Mouse (Mus musculus) gastrocnemius, adult 8-10 months (tissue): Measurements from ENCODE around the gene Myo10. TPM values are rescaled to one million over a fixed set of nuclear protein-coding genes. Genes with fewer than 3 reads are reported as not detected.
A peak's percentile ranks its signal among the peaks of the same experiment; 100 is the strongest.

Experiments used
- DNase-seq, 2 experiments: peaks; one replicate each; pipeline ENCODE4 v3.0.0; 2022; ENCODE audit warnings: low spot score in 2 of 2
- total RNA-seq, 4 experiments: library from RNA; stranded (reverse); gene quantifications; 2 replicates each; pipeline ENCODE4 v1.2.4; 2022

Gene Myo10
- total RNA-seq: 10 to 100 TPM; 50.1 to 61.3 (median 55.3) TPM

GRCm38 (mm10) chr15:25622200-25622866 is at the start of gene Myo10:
Gene Myo10, plus strand, starts transcription at chr15:25622525.
- DNase-seq: peak; percentile 100

GRCm38 (mm10) chr15:25573113-25573512 is 49.2 kb upstream of the Myo10 start:
- no peak for DNase-seq

- DNase-seq: no peak
These were observed 48.3 kb upstream of the Myo10 start for GRCm38 (mm10) chr15:25573876-25574601.

- DNase-seq: no peak
These were observed 44.8 kb upstream of the Myo10 start for GRCm38 (mm10) chr15:25577327-25578051.

- no peak for DNase-seq
These were observed 44.0 kb upstream of the Myo10 start for GRCm38 (mm10) chr15:25578369-25578768.

GRCm38 (mm10) chr15:25580731-25581130 is 41.6 kb upstream of the Myo10 start:
- peak in 1 of 2 experiments; percentile 10 for DNase-seq

GRCm38 (mm10) chr15:25582055-25582454 is 40.3 kb upstream of the Myo10 start:
- DNase-seq: no peak

GRCm38 (mm10) chr15:25583361-25583760 is 39.0 kb upstream of the Myo10 start:
- no peak for DNase-seq

GRCm38 (mm10) chr15:25586828-25587227 is 35.5 kb upstream of the Myo10 start:
- no peak for DNase-seq

GRCm38 (mm10) chr15:25587943-25588342 is 34.4 kb upstream of the Myo10 start:
- no peak for DNase-seq

- no peak for DNase-seq
These were observed 32.9 kb upstream of the Myo10 start for GRCm38 (mm10) chr15:25589318-25589902.

GRCm38 (mm10) chr15:25589916-25590315 is 32.4 kb upstream of the Myo10 start:
- no peak for DNase-seq

GRCm38 (mm10) chr15:25590891-25591290 is 31.4 kb upstream of the Myo10 start:
- DNase-seq: no peak

GRCm38 (mm10) chr15:25591964-25592363 is 30.4 kb upstream of the Myo10 start:
- DNase-seq: no peak

GRCm38 (mm10) chr15:25593469-25594150 is 28.7 kb upstream of the Myo10 start:
- no peak for DNase-seq

- no peak for DNase-seq
These were observed 24.0 kb upstream of the Myo10 start for GRCm38 (mm10) chr15:25598313-25598712.

GRCm38 (mm10) chr15:25602306-25602705 is 20.0 kb upstream of the Myo10 start:
- no peak for DNase-seq

GRCm38 (mm10) chr15:25603286-25603685 is 19.0 kb upstream of the Myo10 start:
- DNase-seq: no peak

GRCm38 (mm10) chr15:25604231-25604630 is 18.1 kb upstream of the Myo10 start:
- DNase-seq: no peak

- DNase-seq: no peak
These were observed 16.9 kb upstream of the Myo10 start for GRCm38 (mm10) chr15:25605376-25605775.

- DNase-seq: no peak
These were observed 13.6 kb upstream of the Myo10 start for GRCm38 (mm10) chr15:25608742-25609141.
